Mouse (Mus musculus): ENCODE measurements around the gene Gm45717.

The Gm45717 gene

DNA sequence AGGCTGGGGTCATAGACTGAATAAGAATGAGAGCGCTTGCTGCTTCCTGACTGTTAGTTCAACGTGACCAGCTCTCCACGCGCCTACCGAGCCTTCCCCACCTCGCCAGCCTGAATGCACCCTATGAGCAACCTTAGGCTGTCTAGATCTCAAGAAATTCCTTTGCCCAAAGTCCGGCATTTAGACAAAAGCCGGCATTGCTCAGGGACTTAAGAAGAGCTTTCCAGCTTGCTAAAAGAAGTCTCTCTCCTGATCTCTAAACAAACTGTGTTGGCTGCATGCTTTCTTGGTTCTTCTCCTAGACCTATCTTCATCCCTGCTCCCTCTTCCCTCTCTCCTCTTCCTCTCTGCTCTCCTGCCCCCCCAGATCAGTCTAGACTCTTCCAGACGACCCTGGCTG lies 19.2 kb upstream of the Gm45717 start:
- no peak for TF ChIP-seq GATA4 (IDR thresholded peaks at IDR 0.05; ENCODE audit: insufficient replicate concordance, low read length)

DNA sequence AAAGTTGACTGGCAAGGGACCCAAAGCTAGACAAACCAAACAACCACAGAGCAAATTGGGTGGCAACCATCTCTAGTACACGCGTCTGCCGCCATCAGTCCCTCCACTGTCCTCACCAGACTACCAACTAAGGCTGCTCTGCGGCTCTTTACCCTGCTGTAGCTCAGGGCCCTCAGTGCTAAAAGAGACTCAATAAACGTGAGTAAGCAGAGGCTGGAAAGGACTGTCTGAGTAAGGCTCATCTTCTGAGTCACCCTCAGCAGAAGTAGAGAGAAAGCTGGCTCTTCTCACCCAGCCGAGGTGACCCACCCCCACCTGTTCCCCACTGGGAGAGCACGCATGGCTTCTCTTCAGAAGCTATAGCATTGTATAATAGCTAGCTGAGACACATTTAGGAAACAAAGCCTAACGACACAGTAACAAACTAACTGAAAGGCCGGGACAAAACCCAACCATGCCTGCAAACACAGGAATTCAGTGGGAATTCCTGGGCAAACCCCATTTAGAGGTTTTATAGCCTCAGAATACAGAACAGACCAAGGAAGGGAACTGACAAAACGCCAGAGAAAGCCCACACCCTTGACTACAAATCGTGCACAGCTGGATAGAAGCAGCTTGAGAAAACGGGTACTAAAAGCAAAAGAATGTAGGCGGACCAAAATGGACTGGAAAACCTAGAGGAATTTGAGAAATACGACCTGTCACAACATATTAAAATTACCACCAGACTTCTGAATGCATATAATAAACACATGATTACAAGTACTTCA lies 17.8 kb upstream of the Gm45717 start:
- no peak for TF ChIP-seq GATA4 (IDR thresholded peaks at IDR 0.05; ENCODE audit: insufficient replicate concordance, low read length)

DNA sequence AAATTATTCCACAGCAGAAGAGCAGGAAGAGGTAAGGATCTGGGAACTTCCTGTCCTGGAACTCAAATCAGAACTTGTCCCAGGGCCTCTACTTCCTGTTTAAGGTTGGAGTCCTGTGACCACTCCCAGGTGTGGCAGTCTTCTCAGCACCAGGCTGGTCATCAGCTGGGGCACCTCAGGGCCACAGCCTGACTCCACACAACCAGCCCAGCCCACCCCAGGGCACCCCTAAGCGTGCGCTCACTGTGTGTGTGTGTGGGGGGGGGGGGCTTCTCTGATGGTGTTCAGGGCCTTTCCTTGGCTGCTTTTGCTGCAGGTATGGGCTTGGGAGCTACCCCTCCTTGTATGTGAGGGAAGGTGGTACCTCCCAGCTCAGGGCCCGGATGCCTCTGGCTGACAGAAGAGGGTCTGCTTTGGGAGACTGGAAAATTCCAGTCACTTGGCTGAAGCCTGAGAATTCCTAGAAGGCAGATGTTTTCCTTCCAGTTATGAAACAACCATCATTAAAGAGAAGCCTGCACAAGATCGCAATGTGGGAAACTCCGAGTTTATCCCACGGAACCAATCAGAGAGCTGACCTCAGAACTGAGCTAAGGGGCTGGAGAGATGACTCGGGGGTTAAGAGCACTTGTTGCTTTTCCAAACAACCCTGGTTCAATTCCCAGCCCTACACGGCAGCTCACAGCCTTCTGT lies 15.9 kb upstream of the Gm45717 start:
- no peak for TF ChIP-seq GATA4 (IDR thresholded peaks at IDR 0.05; ENCODE audit: insufficient replicate concordance, low read length)

DNA sequence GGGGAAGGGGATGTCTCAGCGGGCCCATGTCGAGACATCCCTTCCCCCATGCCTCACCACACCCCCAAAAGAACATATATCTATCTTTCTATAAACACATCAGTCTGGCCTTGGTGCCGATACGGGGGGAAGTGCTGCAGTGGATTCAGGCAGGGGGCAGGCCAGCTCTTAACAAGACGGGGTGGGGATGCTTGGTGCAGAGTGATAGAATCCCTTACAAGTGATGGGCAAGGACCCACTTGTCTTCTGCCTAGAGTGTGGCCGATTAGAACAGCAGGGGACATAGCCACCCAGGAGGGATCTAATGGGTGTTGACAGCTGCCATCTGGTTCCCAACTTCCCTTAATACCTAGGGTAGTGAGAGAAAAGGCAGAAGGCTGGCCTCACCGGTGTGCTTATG lies 15.2 kb upstream of the Gm45717 start:
- TF ChIP-seq GATA4 (IDR thresholded peaks at IDR 0.05; ENCODE audit: insufficient replicate concordance, low read length): no peak

DNA sequence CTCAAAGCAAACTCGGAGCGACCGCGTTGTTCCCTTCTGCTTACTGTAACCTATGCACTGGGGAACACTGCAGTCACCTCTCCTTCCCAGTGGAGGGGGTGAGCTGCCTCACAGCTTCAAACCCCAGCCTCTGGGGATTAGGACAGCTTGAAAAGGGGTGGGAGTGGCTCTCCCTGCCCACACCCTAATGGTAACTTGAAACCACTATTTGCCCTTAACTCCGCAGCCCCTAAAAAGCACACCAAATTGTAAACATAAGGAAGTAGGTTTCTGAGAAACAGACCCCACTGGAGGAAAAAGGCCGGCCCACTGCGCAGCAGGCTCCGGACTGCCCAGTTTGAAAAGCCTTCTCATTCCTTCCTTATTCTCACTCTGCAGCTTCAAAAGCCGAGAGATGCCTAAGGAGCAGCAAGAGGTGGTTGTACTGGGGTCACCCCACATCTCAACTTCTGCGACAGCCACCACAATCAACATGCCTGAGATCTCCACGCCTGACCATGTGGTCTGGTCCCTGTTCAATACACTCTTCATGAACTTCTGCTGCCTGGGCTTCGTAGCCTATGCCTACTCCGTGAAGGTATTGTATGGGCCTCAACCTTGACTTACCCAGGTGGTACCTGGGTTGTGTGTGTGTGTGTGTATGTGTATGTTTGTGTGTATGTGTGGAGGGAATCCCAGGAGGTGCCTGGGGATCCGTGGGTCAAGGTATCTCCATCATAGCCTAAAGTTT lies 12.3 kb upstream of the Gm45717 start:
- TF ChIP-seq GATA4 (IDR thresholded peaks at IDR 0.05; ENCODE audit: insufficient replicate concordance, low read length): no peak

DNA sequence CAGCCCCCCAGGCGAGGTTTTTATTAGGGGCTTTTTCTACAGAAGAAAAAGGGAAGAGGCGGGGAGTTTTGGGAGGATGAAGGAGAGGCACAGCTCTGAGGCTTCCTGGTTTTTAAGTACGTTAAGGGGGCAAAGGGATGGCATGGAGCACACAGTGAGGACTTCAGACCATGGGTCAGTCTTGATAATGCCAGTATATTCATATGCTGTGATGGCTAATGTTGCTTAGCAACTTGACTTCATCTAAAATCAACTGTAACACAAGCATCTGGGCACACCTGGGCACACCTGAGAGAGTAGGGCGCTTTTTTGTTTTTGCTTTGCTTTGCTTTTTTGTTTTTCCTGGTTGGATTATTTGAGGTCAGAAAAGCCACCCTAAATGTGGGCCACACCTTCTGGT lies 11.2 kb upstream of the Gm45717 start, which contains the start of gene Ifitm1:
Gene Ifitm1, plus strand, starts transcription at position 301 of the 400 bp plus-strand sequence.
- TF ChIP-seq GATA4 (IDR thresholded peaks at IDR 0.05; ENCODE audit: insufficient replicate concordance, low read length): no peak

DNA sequence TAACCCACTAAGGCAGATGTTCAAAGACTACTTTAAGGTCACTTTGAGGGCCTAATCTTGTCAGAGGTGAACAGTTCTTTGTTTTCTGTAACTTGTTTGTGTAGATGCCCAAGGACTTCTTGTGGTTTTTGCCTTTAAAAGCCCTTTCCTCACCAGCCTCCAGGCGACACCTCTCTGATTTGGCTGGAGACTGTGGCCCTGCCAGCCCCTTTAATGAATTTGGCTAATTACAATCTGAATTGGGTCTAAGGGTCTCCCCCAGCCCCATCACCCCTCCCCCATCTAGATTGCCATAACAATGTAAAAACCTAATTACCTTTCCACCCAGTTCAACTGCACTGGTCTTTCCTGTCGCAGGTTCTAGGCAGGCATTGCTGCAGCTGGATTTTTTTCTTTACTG lies 7.0 kb upstream of the Gm45717 start:
- no peak for TF ChIP-seq GATA4 (IDR thresholded peaks at IDR 0.05; ENCODE audit: insufficient replicate concordance, low read length)

DNA sequence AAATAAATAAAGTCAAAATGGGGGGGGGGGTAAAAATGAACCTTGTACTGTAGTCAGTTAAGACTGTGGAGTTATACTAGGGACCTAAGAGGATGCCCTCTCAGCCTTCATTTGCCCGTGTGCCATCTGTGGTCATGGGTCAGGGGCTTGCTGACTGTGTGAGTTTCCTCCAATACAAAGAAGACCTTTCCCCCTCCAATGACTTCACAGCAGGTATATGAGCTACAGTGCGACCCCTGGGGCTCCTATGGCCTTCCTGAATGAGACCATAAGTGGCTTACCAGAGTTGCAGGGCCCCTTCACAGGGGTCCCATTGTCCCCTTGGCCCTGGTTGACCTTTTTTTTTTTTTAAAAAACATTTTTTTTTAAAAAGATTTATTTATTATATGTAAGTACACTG lies 5.7 kb upstream of the Gm45717 start:
- no peak for TF ChIP-seq GATA4 (IDR thresholded peaks at IDR 0.05; ENCODE audit: insufficient replicate concordance, low read length)

DNA sequence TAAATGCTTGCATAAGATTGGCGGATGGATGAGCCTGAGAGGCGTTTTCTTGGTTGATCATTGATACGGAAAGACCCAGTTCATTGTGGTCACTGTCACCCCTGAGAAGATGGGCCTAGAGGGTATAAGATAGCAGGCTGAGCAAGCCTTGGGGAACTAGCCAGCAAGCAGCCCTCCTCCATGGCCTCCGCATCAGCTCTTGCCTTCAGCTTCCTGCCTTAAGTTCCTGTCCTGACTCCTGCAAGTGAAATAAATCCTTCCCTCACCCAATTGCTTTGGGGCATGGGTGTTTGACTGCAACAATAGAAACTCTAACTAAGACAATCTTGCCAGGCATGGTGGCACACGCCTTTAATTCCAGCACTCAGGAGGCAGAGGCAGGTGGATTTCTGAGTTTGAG lies 4.3 kb upstream of the Gm45717 start:
- no peak for TF ChIP-seq GATA4 (IDR thresholded peaks at IDR 0.05; ENCODE audit: insufficient replicate concordance, low read length)

DNA sequence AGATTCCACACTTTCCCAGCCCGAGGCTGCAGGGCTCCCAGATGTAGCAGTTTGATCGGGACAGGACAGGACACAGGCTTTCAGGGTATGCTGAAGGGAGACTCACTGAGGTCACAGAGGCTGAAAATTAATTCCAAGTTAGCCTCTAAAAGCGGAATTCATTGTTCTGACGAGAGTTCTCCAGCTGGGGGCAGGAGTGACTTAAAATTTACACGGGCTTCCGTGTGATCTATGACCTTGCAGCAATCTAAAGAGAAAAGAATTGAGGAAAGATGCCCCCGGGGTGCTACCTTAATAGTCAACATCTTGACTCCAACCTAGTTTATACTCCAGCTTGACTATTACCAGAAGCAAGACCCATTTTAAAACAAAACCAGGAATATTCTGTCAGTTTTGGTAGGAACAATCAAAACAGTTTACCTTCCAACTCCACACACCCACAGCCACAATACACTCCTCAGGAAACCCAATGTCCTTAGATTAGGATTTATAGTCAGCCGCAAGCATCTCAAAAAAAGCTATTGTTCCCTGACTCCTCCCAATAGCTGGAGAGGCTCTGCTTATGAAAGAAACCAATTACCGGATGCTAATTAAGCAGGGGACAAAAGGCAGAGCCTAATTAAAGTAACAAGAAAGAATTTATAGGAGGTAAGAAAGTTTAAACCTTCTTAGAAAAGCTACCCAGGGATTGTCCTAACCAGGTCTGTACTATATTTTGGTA lies 3.6 kb upstream of the Gm45717 start:
- no peak for TF ChIP-seq GATA4 (IDR thresholded peaks at IDR 0.05; ENCODE audit: insufficient replicate concordance, low read length)

DNA sequence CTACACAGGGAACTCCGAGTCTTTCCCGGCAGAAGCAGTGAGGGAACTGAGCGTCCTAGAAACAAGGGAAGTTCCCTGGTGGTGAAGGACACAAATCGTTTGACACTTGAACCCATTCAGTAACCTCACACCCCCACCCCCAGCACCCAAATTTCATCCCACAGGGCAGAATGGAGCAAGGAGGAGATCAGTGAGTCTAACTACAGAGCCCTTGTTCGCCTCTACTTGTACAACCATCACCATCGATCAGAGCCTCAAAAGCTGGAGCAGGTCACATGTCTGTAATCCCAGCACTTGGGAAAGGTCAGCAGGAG lies 776 bp upstream of the Gm45717 start:
- no peak for TF ChIP-seq GATA4 (IDR thresholded peaks at IDR 0.05; ENCODE audit: insufficient replicate concordance, low read length)

DNA sequence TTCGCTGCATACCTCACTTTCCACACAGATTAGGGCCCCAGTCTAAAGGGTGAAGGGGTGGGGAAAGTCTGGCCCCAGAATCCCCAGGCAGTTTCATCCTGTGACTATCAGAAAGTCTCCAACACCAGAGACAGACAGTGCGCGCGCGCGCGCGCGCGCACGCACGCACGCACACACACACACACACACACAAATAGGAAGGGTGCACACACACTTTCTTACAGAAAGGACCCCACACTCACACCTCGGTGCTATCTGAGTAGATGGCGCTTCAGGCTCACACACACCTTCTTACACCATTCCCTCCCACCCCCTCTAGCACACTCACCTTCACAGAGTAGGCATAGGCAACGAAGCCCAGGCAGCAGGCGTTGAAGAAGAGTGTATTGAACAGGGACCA lies 395 bp downstream of the Gm45717 start:
- TF ChIP-seq GATA4 (IDR thresholded peaks at IDR 0.05; ENCODE audit: insufficient replicate concordance, low read length): no peak

DNA sequence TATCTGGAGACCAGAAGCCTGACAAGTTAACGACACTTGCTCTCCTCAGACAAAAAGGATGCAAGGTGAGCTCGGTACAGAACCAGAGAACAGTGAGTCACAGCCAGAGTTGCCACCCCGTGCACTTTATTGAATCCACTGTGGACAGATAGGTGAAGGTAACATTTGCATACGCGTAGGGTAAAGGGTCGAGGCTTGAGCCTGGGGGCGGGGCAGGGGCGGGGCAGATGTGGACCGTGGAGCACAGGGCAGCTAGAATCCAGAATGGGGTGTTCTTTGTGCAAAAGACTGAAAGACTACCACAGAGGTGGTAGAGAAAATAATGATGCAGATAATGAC lies 1.0 kb downstream of the Gm45717 start:
- no peak for TF ChIP-seq GATA4 (IDR thresholded peaks at IDR 0.05; ENCODE audit: insufficient replicate concordance, low read length)

DNA sequence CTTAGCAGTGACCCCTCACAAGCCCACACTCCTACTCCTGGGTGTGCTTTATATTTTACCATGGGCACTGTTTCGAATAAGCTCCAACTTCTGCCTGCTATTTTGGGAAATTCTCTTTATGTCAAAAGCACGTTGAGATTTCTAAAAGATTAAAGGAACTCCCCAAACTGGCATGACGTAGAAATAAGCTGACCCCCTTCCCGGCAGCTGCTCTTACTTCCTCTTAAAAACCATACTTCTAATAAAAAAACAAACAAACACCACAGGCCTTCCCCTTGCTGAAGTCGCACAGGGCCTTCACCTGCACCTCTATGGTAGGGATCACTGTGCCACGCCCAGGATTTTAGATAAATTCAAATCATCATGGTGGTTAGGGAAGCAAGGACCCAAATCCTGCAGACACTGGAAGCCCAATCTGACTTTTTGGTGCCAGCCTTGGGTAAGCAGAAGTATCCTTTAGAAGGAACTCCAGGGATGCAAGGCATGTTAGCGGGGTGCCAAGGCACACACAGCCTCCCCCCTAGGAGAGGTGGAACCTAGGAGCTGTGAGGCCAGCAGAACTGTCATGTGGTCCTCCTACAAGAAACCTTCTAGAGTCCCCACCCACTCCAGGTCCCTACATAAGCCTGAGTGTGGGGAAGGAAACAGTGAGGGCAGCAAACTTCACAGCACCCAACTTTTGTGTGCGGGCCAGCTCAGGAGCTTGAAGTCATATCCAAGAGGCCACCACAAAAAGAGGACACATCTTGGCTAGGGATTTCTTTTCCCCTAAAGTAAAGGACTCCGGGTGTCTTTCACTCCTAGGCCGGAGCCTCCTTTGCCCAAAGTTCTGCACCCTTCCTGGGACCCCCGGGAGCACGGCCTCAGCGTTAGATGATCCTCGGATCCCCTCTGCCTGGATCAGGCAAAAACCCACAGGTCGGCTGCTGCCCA lies 1.7 kb downstream of the Gm45717 start:
- no peak for TF ChIP-seq GATA4 (IDR thresholded peaks at IDR 0.05; ENCODE audit: insufficient replicate concordance, low read length)

DNA sequence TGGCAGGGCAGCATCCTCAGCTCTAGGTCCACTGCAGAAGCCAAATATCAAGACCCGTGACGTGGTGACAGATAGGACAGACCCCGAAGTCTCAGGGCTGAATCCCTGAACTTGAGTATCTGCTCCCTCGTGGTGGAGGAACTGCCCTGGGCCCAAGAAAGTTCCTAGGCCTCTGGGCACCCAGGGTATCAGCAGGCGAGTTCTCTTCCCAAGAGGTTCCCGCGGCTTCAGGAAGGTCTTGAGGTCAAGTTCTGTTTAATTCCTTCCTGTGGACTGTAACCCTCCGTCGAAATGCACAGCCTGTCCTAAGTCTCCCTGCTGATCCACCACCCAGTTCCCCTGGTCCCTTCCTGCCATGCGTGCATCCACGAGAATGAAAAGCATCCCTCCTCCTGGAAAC lies 2.6 kb downstream of the Gm45717 start:
- TF ChIP-seq GATA4 (IDR thresholded peaks at IDR 0.05; ENCODE audit: insufficient replicate concordance, low read length): peak; percentile 48; the same call in 1 of the 2 replicates
